Mouse (Mus musculus) heart, adult 8-10 months (tissue): ENCODE data around the gene Olfr566. TPM values are rescaled to one million over a fixed set of nuclear protein-coding genes. Genes with fewer than 3 reads are reported as not detected.

Experiments used
- DNase-seq: peaks from one replicate; pipeline ENCODE4 v3.0.0; 2022; ENCODE audit warnings: low spot score
- total RNA-seq, 4 experiments: library from RNA; stranded (reverse); gene quantifications; 2 replicates each; pipeline ENCODE4 v1.2.4; 2022

Olfr566 gene
- total RNA-seq: not detected

GRCm38 (mm10) chr7:102858665-102859064, at the start of gene Olfr566:
TSS of gene Olfr566 (minus strand) at chr7:102858765.
- no peak for DNase-seq

GRCm38 (mm10) chr7:102890782-102891181, 32.2 kb upstream of the Olfr566 start, which contains the start of gene Olfr569:
TSS of gene Olfr569 (minus strand) at chr7:102890882.
- no peak for DNase-seq

GRCm38 (mm10) chr7:102876822-102877221, 18.3 kb upstream of the Olfr566 start, which contains the start of gene Olfr568:
TSS of gene Olfr568 (plus strand) at chr7:102877122.
- DNase-seq: no peak

- DNase-seq: no peak
Observed at GRCm38 (mm10) chr7:102855807-102856206, 2.8 kb downstream of the Olfr566 start.

Other genes starting within 250 kb of the Olfr566 start
- not detected for gene Olfr553, start 240.5 kb downstream of the Olfr566 start, total RNA-seq
- not detected for gene Olfr554, start 220.3 kb downstream of the Olfr566 start, total RNA-seq
- gene Olfr555, start 199.9 kb downstream of the Olfr566 start, total RNA-seq: not detected
- not detected for gene Olfr556, start 193.9 kb downstream of the Olfr566 start, total RNA-seq
- gene Trim68, start 171.4 kb downstream of the Olfr566 start, total RNA-seq: 10 to 100 TPM in 2 of 4 experiments, 1 to 10 TPM in 2; 7.1 to 12.6 (median 10.1) TPM
- not detected for gene Olfr557, start 162.9 kb downstream of the Olfr566 start, total RNA-seq
- 1 to 10 TPM; 1.7 to 2.8 (median 2.0) TPM for gene Olfr558, start 156.6 kb downstream of the Olfr566 start, total RNA-seq
- not detected for gene Olfr33, start 139.7 kb downstream of the Olfr566 start, total RNA-seq
- gene Olfr559, start 131.3 kb downstream of the Olfr566 start, total RNA-seq: not detected
- gene Olfr560, start 99.4 kb downstream of the Olfr566 start, total RNA-seq: under 1 TPM in 1 of 4 experiments, not detected in 3; 0.16 TPM
- gene Olfr78, start 99.3 kb downstream of the Olfr566 start, total RNA-seq: under 1 TPM; 0.23 to 0.41 (median 0.30) TPM
- not detected for gene Olfr561, start 87.5 kb downstream of the Olfr566 start, total RNA-seq
- gene Olfr564, start 55.3 kb downstream of the Olfr566 start, total RNA-seq: not detected
- gene Olfr568, start 18.4 kb upstream of the Olfr566 start, total RNA-seq: not detected
- not detected for gene Olfr569, start 32.1 kb upstream of the Olfr566 start, total RNA-seq
- not detected for gene Olfr570, start 35.8 kb upstream of the Olfr566 start, total RNA-seq
- not detected for gene Olfr571, start 58.8 kb upstream of the Olfr566 start, total RNA-seq
- not detected for gene Olfr572, start 65.6 kb upstream of the Olfr566 start, total RNA-seq
- not detected for gene Olfr573-ps1, start 83.8 kb upstream of the Olfr566 start, total RNA-seq
- gene Olfr574, start 89.7 kb upstream of the Olfr566 start, total RNA-seq: not detected
- gene Olfr575, start 100.0 kb upstream of the Olfr566 start, total RNA-seq: not detected
- not detected for gene Olfr576, start 103.9 kb upstream of the Olfr566 start, total RNA-seq
- not detected for gene Olfr577, start 117.2 kb upstream of the Olfr566 start, total RNA-seq
- not detected for gene Olfr578, start 130.6 kb upstream of the Olfr566 start, total RNA-seq
- not detected for gene Olfr582, start 179.3 kb upstream of the Olfr566 start, total RNA-seq
- not detected for gene Olfr583, start 192.5 kb upstream of the Olfr566 start, total RNA-seq
- not detected for gene Olfr584, start 223.1 kb upstream of the Olfr566 start, total RNA-seq
- not detected for gene Olfr585, start 239.0 kb upstream of the Olfr566 start, total RNA-seq